Mouse (Mus musculus) heart, postnatal 25 days (tissue): Measurements from ENCODE around the gene Gm26727. TPM values are rescaled to one million over a fixed set of nuclear protein-coding genes. Genes with fewer than 3 reads are reported as not detected.
"Not testable (repeated sequence)": the region's sequence is repeated elsewhere in the genome, so short reads cannot be mapped to it uniquely, and the experiment has no call there.

Experiments used
- DNase-seq: peaks from one replicate; pipeline ENCODE4 v3.0.0; 2022; ENCODE audit warnings: low spot score
- intact Hi-C: fragments of 180-260 bp; cut with DNase I; formaldehyde crosslinking; loops from one replicate; pipeline ENCODE4 v1.15.1; 2025
- total RNA-seq, 2 experiments: library from RNA; stranded (reverse); gene quantifications; 2 replicates each; pipeline ENCODE4 v1.2.3; 2021

Gene Gm26727
- not detected for total RNA-seq

- no peak for DNase-seq
- intact Hi-C loops, result no loop called here
Observed at GRCm38 (mm10) chr2:67433081-67433480, at the start of gene Gm26727. Gm26727 (minus strand) TSS chr2:67433181.

DNA sequence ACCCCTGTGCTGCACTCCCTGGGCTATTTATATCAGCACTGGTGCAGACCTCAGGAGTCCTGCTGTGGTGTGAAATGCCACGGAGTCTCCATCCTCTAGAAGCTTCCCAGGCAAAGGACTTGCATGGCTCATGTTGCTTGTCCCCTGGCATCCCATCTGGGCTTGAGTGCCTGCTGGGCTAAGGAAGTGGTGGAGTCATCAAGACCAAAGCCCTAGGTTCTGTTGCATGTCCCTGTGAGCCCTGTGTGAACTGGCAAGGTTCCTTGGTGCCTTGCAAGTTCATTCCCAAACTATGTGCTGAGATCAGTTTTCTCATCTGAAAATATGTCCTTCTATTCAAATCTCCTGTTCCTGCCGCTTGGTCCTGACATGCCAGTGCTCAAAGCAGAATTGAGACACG is 48.1 kb upstream of the Gm26727 start:
- no peak for DNase-seq
- intact Hi-C loops, result no loop called here

- intact Hi-C loops, result loop anchor here (10.0 kb wide), 1 partner anchor 253 kb away; no protein-coding TSS in a partner anchor
- DNase-seq, result no peak
Observed at GRCm38 (mm10) chr2:67477753-67478152, 44.8 kb upstream of the Gm26727 start.

GRCm38 (mm10) chr2:67470030-67470429 is 37.0 kb upstream of the Gm26727 start:
- intact Hi-C loops, result loop anchor here (10.0 kb wide), 1 partner anchor 245 kb away; no protein-coding TSS in a partner anchor
- not testable (repeated sequence) for DNase-seq

GRCm38 (mm10) chr2:67467036-67467435 is 34.1 kb upstream of the Gm26727 start:
- no peak for DNase-seq
- intact Hi-C loops, result no loop called here

DNA sequence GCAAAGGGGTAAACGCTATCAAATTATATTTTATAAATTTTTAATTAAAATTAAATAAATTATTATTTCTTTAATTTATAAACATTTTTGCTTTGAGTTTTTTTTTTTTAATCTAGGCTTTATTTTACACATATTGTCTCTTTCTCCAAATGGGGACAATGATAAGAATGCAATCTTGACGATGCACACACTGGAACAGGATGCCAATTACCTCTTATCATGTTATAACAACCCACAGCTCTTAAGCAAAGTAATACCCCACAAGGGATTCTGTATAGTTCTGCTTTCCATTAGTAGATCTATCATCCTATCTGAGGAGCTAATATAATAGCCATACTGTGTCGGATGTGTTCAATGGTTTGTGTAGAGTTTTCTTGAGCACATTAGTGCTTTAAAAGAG is 27.9 kb upstream of the Gm26727 start:
- DNase-seq, result no peak
- intact Hi-C loops, result no loop called here

GRCm38 (mm10) chr2:67447206-67447605 is 14.2 kb upstream of the Gm26727 start:
- intact Hi-C loops, result no loop called here

DNA sequence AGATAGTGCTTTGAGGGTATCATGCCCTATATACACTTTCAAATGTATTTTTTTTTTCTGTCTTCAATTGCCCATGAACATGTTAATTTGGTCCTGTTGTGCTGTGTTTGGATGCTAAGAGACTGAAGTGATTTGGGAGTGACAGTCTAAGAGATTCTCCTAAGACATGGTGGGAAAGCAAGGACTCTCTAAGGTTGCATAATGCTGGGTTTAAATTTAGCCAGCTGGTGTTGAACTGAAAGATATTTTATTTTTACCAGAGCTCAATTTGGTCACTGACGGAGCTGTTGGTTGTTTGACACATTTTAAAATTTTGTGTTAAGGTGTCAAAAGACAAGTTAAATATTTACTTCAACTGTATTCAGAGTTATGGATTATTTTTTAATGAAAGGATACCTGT is 13.8 kb upstream of the Gm26727 start:
- intact Hi-C loops, result no loop called here
- DNase-seq, result no peak

More at GRCm38 (mm10) chr2:67447206-67447605, 14.2 kb upstream of the Gm26727 start:
- DNase-seq, result no peak

- intact Hi-C loops, result no loop called here
- no peak for DNase-seq
Observed at GRCm38 (mm10) chr2:67445780-67446179, 12.8 kb upstream of the Gm26727 start, which contains the start of gene Xirp2. Xirp2 (plus strand) TSS chr2:67446002.

DNA sequence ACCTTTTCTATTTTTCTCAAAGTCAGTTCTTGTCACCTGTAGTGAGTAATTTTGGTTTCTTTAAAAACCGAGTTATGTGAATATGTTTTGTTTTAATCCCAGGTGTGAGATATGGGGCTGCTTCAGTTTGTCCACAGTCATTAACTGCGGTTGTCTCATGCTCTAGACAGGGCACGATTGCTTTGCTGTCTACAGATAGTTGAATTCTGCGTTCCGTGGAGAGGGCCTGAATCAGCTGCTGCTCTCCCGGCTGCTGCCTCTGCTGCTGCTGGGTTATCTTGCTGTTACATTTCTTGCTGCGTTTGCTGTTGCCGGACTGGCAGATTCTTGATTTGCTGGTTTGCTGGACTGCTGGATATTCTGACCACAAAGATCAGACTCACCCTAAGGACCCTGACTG is 5.3 kb upstream of the Gm26727 start:
- intact Hi-C loops, result no loop called here
- DNase-seq, result no peak

DNA sequence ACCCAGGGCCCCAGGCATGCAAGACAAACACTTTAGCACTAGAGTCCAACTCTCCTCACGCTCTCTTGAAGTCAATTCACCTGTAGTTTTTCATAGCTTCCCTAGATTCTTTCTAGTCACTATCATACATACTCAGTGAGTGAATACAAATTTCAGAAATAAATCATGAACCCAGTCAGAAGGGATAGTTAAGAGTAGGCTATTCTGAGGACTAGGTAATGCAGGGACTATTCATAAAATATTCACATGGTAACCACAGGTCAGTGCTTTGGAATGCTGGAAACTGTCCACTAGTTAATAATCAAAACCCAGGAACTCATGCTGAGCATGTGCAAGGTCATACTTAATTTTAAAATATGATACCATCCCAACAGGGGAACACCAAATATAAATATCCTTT is 10.2 kb downstream of the Gm26727 start:
- no peak for DNase-seq
- intact Hi-C loops, result no loop called here

- DNase-seq, result no peak
- intact Hi-C loops, result no loop called here
Observed at GRCm38 (mm10) chr2:67420853-67421252, 12.1 kb downstream of the Gm26727 start.

DNA sequence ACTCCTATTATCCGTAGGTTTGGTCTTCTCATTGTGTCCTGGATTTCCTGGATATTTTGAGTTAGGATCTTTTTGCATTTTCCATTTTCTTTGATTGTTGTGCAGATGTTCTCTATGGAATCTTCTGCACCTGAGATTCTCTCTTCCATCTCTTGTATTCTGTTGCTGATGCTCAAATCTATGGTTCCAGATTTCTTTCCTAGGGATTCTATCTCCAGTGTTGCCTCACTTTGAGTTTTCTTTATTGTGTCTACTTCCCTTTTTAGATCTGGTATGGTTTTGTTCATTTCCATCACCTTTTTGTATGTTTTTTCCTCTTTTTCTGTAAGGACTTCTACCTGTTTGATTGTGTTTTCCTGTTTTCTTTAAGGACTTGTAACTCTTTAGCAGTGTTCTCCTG is 19.6 kb downstream of the Gm26727 start, which contains the start of gene Gm21830:
Gm21830 (plus strand) TSS at position 301 of the 400 bp plus-strand sequence.
- intact Hi-C loops, DNase-seq: not testable (repeated sequence)

Other genes with a start within 250 kb of the Gm26727 start
- gene Gm21830, start 19.5 kb downstream of the Gm26727 start, total RNA-seq, result not detected
- gene Xirp2, start 12.8 kb upstream of the Gm26727 start, total RNA-seq, result 100 to 1,000 TPM; 246 TPM
- 1 to 10 TPM; 2.0 to 3.2 TPM for gene B3galt1, start 132.7 kb upstream of the Gm26727 start, total RNA-seq